Mouse (Mus musculus) CH12.LX (cell line): ENCODE measurements around the gene Myh9. TPM values are rescaled to one million over a fixed set of nuclear protein-coding genes. Genes with fewer than 3 reads are reported as not detected.
"Not testable (repeated sequence)": the region's sequence is repeated elsewhere in the genome, so short reads cannot be mapped to it uniquely, and the experiment has no call there.

Experiments
- DNase-seq: peaks from one replicate; pipeline ENCODE4 v3.0.0-alpha.2; 2013; ENCODE audit errors: extremely low read depth
- H3K27ac ChIP-seq: 2 replicates; pipeline ENCODE4 v1.5.1; 2012; ENCODE audit warnings: low read depth, mild to moderate bottlenecking, control low read depth, moderate library complexity; ENCODE audit not compliant: insufficient read depth
- H3K27me3 ChIP-seq: replicated peaks from 2 replicates; pipeline ENCODE3; 2012; ENCODE audit warnings: inconsistent platforms
- H3K36me3 ChIP-seq, 2 experiments: replicated peaks in 1 of 2; 2 replicates each; pipeline versions ENCODE3 to v1.6.1; 2012; ENCODE audit warnings: inconsistent platforms in 1 of 2, low read length in 1 of 2, mild to moderate bottlenecking in 1 of 2, mixed read lengths in 1 of 2, moderate library complexity in 1 of 2; ENCODE audit not compliant: control insufficient read depth in 1 of 2, insufficient read depth in 1 of 2
- H3K4me1 ChIP-seq, 2 experiments: 2 replicates each; pipeline ENCODE4 v1.6.1; 2012; ENCODE audit warnings: inconsistent platforms in 1 of 2, moderate library complexity in 1 of 2; ENCODE audit not compliant: insufficient read depth in 2 of 2, control insufficient read depth in 1 of 2
- H3K4me2 ChIP-seq: 2 replicates; pipeline ENCODE4 v1.6.1; 2012; ENCODE audit warnings: low read depth, mild to moderate bottlenecking, control low read depth; ENCODE audit not compliant: poor library complexity, insufficient read depth, severe bottlenecking
- H3K4me3 ChIP-seq, 3 experiments: fragments of 150-350 bp in 1 of 3; sonication (generic) in 1 of 3; replicated peaks in 1 of 3; 2 replicates each; pipeline versions ENCODE3 to v1.5.1; 2011 to 2012; ENCODE audit warnings: low read depth in 2 of 3, low read length in 2 of 3, mild to moderate bottlenecking in 2 of 3, moderate library complexity in 2 of 3, control low read depth in 1 of 3, improper control_type of control experiment in 1 of 3, inconsistent platforms in 1 of 3, mixed read lengths in 1 of 3; ENCODE audit not compliant: poor library complexity in 1 of 3
- H3K79me2 ChIP-seq: replicated peaks from 2 replicates; pipeline ENCODE4 v1.6.1; 2012; ENCODE audit warnings: mild to moderate bottlenecking, moderate library complexity; ENCODE audit not compliant: control insufficient read depth, poor library complexity, insufficient read depth, severe bottlenecking; ENCODE audit errors: extremely low read depth
- H3K9ac ChIP-seq: 2 replicates; pipeline ENCODE4 v1.6.1; 2012; ENCODE audit warnings: low read depth, mild to moderate bottlenecking, control low read depth, moderate library complexity; ENCODE audit not compliant: insufficient read depth
- H3K9me3 ChIP-seq: replicated peaks from 2 replicates; pipeline ENCODE3; 2012; ENCODE audit warnings: low read length, inconsistent platforms, mixed read lengths
- dilution Hi-C: fragments of 300-500 bp; cut with MboI; formaldehyde crosslinking; loops from 2 replicates; pipeline ENCODE4 v1.14.3; 2020; ENCODE audit warnings: low sequenced_read_pairs; ENCODE audit not compliant: extremely low pct_unique_long_range_greater_than_20kb, extremely low pct_ligation_motif_present
- in situ Hi-C: fragments of 300-500 bp; cut with MboI; formaldehyde crosslinking; loops from 3 replicates; pipeline ENCODE4 v1.14.3; 2019; ENCODE audit warnings: low sequenced_read_pairs, low pct_ligation_motif_present, low pct_unique_long_range_greater_than_20kb, mixed read lengths
- polyA plus RNA-seq: library from polyadenylated mRNA; unstranded; fragments of >175 nt; gene quantifications from 2 replicates; pipeline ENCODE4 v1.2.1, GENCODE M21; 2012; ENCODE audit warnings: low read depth; ENCODE audit not compliant: insufficient read length
- total RNA-seq, 2 experiments: library from RNA; depleted of rRNA; stranded (reverse); fragments of 300-350 nt in 1 of 2; fragments of >200 nt in 1 of 2; gene quantifications; 2 replicates each; pipeline ENCODE4 v1.2.3; 2012 to 2014

Gene Myh9
- total and polyA plus RNA-seq, 3 experiments: 43.8 to 165 (median 146) TPM

- H3K9ac ChIP-seq, DNase-seq, H3K4me3 ChIP-seq, in situ Hi-C loops, H3K4me2 ChIP-seq, H3K27me3 ChIP-seq, H3K27ac ChIP-seq, dilution Hi-C loops, H3K36me3 ChIP-seq, H3K9me3 ChIP-seq, H3K4me1 ChIP-seq, H3K79me2 ChIP-seq: not testable (repeated sequence)
Measured at GRCm38 (mm10) chr15:77724208-77724911, 117.6 kb downstream of the Myh9 start.

GRCm38 (mm10) chr15:77721509-77721908 lies 120.5 kb downstream of the Myh9 start:
- H3K4me3 ChIP-seq, H3K9me3 ChIP-seq, H3K4me2 ChIP-seq, H3K9ac ChIP-seq, H3K4me1 ChIP-seq, dilution Hi-C loops, H3K36me3 ChIP-seq, DNase-seq, H3K27me3 ChIP-seq, H3K27ac ChIP-seq, H3K79me2 ChIP-seq, in situ Hi-C loops: not testable (repeated sequence)

- H3K9ac ChIP-seq, H3K9me3 ChIP-seq, H3K79me2 ChIP-seq, dilution Hi-C loops, in situ Hi-C loops, H3K4me1 ChIP-seq, H3K4me3 ChIP-seq, H3K4me2 ChIP-seq, H3K27ac ChIP-seq, H3K36me3 ChIP-seq, DNase-seq: not testable (repeated sequence)
- H3K27me3 ChIP-seq: peaks cover 12% of the 10 kb centered on the region
Measured at GRCm38 (mm10) chr15:77718240-77718639, 123.7 kb downstream of the Myh9 start.

Other genes starting within 250 kb of the Myh9 start
- 2.3 and 2.9 TPM in 2 replicates for gene Apol10b, start 246.1 kb downstream of the Myh9 start, total RNA-seq (2012; rRNA removed)
- 4.9 and 5.2 TPM in 2 replicates for gene Apol10b, start 246.1 kb downstream of the Myh9 start, total RNA-seq (2014; rRNA removed)
- gene Apol10b, start 246.1 kb downstream of the Myh9 start, polyA plus RNA-seq: 3.6 and 4.3 TPM in 2 replicates
- not detected in 2 replicates for gene Gm36245, start 242.9 kb downstream of the Myh9 start, total RNA-seq (2012; rRNA removed)
- gene Gm36245, start 242.9 kb downstream of the Myh9 start, total RNA-seq (2014; rRNA removed): not detected in 2 replicates
- not detected in 2 replicates for gene Gm36245, start 242.9 kb downstream of the Myh9 start, polyA plus RNA-seq
- 0.04 and 0.08 TPM in 2 replicates for gene Apol11b, start 198.9 kb downstream of the Myh9 start, total RNA-seq (2012; rRNA removed)
- 0.26 TPM in 1 of 2 replicates, not detected in the other for gene Apol11b, start 198.9 kb downstream of the Myh9 start, total RNA-seq (2014; rRNA removed)
- gene Apol11b, start 198.9 kb downstream of the Myh9 start, polyA plus RNA-seq: 0.19 TPM in 1 of 2 replicates, not detected in the other
- gene Apol7e, start 143.3 kb downstream of the Myh9 start, total RNA-seq (2012; rRNA removed): not detected in 2 replicates
- not detected in 2 replicates for gene Apol7e, start 143.3 kb downstream of the Myh9 start, total RNA-seq (2014; rRNA removed)
- not detected in 2 replicates for gene Apol7e, start 143.3 kb downstream of the Myh9 start, polyA plus RNA-seq
- gene Apol9b, start 113.1 kb downstream of the Myh9 start, total RNA-seq (2012; rRNA removed): not detected in 2 replicates
- not detected in 2 replicates for gene Apol9b, start 113.1 kb downstream of the Myh9 start, total RNA-seq (2014; rRNA removed)
- not detected in 2 replicates for gene Apol9b, start 113.1 kb downstream of the Myh9 start, polyA plus RNA-seq
- gene Apol8, start 85.2 kb downstream of the Myh9 start, total RNA-seq (2012; rRNA removed): 0.17 TPM in 1 of 2 replicates, not detected in the other
- gene Apol8, start 85.2 kb downstream of the Myh9 start, total RNA-seq (2014; rRNA removed): 0.15 and 0.84 TPM in 2 replicates
- 0.14 and 0.50 TPM in 2 replicates for gene Apol8, start 85.2 kb downstream of the Myh9 start, polyA plus RNA-seq
- 105 and 122 TPM in 2 replicates for gene Txn2, start 86.8 kb upstream of the Myh9 start, total RNA-seq (2012; rRNA removed)
- gene Txn2, start 86.8 kb upstream of the Myh9 start, total RNA-seq (2014; rRNA removed): 16.8 and 22.4 TPM in 2 replicates
- gene Txn2, start 86.8 kb upstream of the Myh9 start, polyA plus RNA-seq: 188 and 209 TPM in 2 replicates
- 0.17 and 0.59 TPM in 2 replicates for gene Foxred2, start 114.5 kb upstream of the Myh9 start, total RNA-seq (2012; rRNA removed)
- gene Foxred2, start 114.5 kb upstream of the Myh9 start, total RNA-seq (2014; rRNA removed): 0.39 and 0.41 TPM in 2 replicates
- 0.18 and 0.43 TPM in 2 replicates for gene Foxred2, start 114.5 kb upstream of the Myh9 start, polyA plus RNA-seq
- 344 and 352 TPM in 2 replicates for gene Eif3d, start 128.6 kb upstream of the Myh9 start, total RNA-seq (2012; rRNA removed)
- gene Eif3d, start 128.6 kb upstream of the Myh9 start, total RNA-seq (2014; rRNA removed): 269 and 302 TPM in 2 replicates
- gene Eif3d, start 128.6 kb upstream of the Myh9 start, polyA plus RNA-seq: 406 and 493 TPM in 2 replicates